In the genomic region with DNA sequence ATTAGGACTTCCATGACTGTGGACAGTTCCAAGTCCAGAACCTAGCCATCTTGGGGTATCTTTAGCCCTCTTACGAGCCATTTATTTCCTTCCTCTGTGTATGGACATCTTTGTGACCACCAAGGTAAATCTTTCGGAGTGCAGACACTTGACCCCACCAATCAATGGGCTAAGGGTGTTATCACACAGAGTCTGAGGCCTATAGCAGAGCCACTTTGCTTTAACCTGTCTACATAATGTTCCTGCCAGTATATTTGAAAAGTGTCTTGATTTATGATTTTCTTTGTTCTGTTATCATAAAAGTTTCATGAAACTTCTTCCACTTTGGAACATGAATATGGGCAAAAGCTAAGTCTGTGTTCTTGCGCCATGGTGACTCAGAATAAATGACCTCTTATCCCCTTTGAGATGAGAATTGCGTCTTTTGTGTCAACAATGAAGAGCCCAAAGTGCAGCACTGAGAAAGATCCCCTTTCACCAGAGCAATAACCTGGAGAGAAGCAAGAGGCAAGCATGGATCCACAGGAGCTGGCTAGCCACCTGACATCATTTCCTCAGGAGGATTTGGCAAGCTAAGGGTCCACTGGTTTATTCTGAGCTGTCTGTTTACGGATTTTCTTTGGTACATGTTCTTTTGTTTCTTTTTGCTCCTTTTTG, we compare ENCODE assay signal across 26 mouse cellular contexts.
"Had no signal": no experiment of that assay in that cellular context is flagged by ENCODE, and none has a peak within 500 bp of the region (broad histone marks: within the 10 kb centered on the region; RNA-seq: fewer than 3 reads in every experiment).

No protein-coding gene starts in this region.

- DNase-seq: gastrocnemius, postnatal 14 days; gastrocnemius, postnatal 36 days; heart, adult 11 months; heart, adult 2 months; heart, postnatal 14 days; heart, postnatal 36 days; kidney, adult 11 months; kidney, adult 2 months; kidney, adult 9 months; kidney, postnatal 14 days; kidney, postnatal 36 days; layer of hippocampus, adult 9-11 months; layer of hippocampus, postnatal 36 days; liver, embryonic 13.5 days had no signal

- H3K9me3 ChIP-seq: heart, embryonic 13.5 days; heart, embryonic 15.5 days; hindbrain, embryonic 13.5 days; hindbrain, embryonic 15.5 days; kidney, embryonic 15.5 days; limb, embryonic 10.5 days; liver, embryonic 13.5 days; liver, embryonic 15.5 days had no signal

- H3K4me1 ChIP-seq: heart, embryonic 13.5 days; heart, embryonic 15.5 days; hindbrain, embryonic 13.5 days; hindbrain, embryonic 15.5 days; kidney, embryonic 15.5 days; limb, embryonic 10.5 days; limb, embryonic 12.5 days; liver, embryonic 13.5 days; liver, embryonic 15.5 days had no signal

- H3K27me3 ChIP-seq: heart, embryonic 13.5 days; heart, embryonic 15.5 days; hindbrain, embryonic 13.5 days; hindbrain, embryonic 15.5 days; kidney, embryonic 15.5 days; limb, embryonic 12.5 days; liver, embryonic 13.5 days; liver, embryonic 15.5 days had no signal

- ATAC-seq: hindbrain, postnatal 0 days had no signal

- H3K4me3 ChIP-seq: heart, adult 2 months; heart, embryonic 13.5 days; heart, embryonic 15.5 days; hindbrain, embryonic 13.5 days; hindbrain, embryonic 15.5 days; kidney, embryonic 15.5 days; limb, embryonic 10.5 days; limb, embryonic 12.5 days; liver, embryonic 13.5 days; liver, embryonic 15.5 days had no signal

- H3K27ac ChIP-seq: heart, adult 2 months; heart, embryonic 13.5 days; heart, embryonic 15.5 days; hindbrain, embryonic 13.5 days; hindbrain, embryonic 15.5 days; hindbrain, postnatal 0 days; kidney, embryonic 15.5 days; kidney, postnatal 0 days; limb, embryonic 10.5 days; limb, embryonic 12.5 days; liver, embryonic 13.5 days; liver, embryonic 15.5 days had no signal

- H3K36me3 ChIP-seq: heart, embryonic 13.5 days; heart, embryonic 15.5 days; hindbrain, embryonic 13.5 days; hindbrain, embryonic 15.5 days; kidney, embryonic 15.5 days; limb, embryonic 10.5 days; limb, embryonic 12.5 days; liver, embryonic 13.5 days; liver, embryonic 15.5 days had no signal

- H3K9ac ChIP-seq: heart, embryonic 13.5 days; heart, embryonic 15.5 days; hindbrain, embryonic 13.5 days; hindbrain, embryonic 15.5 days; kidney, embryonic 15.5 days; limb, embryonic 12.5 days; liver, embryonic 13.5 days; liver, embryonic 15.5 days had no signal

- H3K4me2 ChIP-seq: heart, embryonic 11.5 days; heart, embryonic 13.5 days; heart, embryonic 15.5 days; hindbrain, embryonic 13.5 days; hindbrain, embryonic 15.5 days; kidney, embryonic 15.5 days; limb, embryonic 12.5 days; liver, embryonic 11.5 days; liver, embryonic 13.5 days; liver, embryonic 15.5 days had no signal
